Mouse (Mus musculus) ES-CJ7 (cell line): Measurements from ENCODE around the gene Olfr430.
A peak's percentile ranks its signal among the peaks of the same experiment; 100 is the strongest.
"Not testable (repeated sequence)": the region's sequence is repeated elsewhere in the genome, so short reads cannot be mapped to it uniquely, and the experiment has no call there.

ENCODE experiments used
- DNase-seq: peaks from one replicate; pipeline ENCODE4 v3.0.0; 2011; ENCODE audit warnings: low read depth, low spot score

Olfr430 gene

GRCm38 (mm10) chr1:174066305-174066704 is at the start of gene Olfr430:
TSS of gene Olfr430 (plus strand) at chr1:174066605.
- DNase-seq, result no peak

GRCm38 (mm10) chr1:174031698-174032097 is 34.7 kb upstream of the Olfr430 start, which contains the start of gene Ifi205:
TSS of gene Ifi205 (minus strand) at chr1:174031810.
- no peak for DNase-seq

GRCm38 (mm10) chr1:174035841-174036240 is 30.6 kb upstream of the Olfr430 start:
- DNase-seq, result no peak

- no peak for DNase-seq
Measured at GRCm38 (mm10) chr1:174038480-174038879, 27.9 kb upstream of the Olfr430 start.

GRCm38 (mm10) chr1:174040523-174041177 is 25.8 kb upstream of the Olfr430 start, which contains the start of gene Olfr433:
TSS of gene Olfr433 (plus strand) at chr1:174040705.
- DNase-seq, result no peak

- DNase-seq, result not testable (repeated sequence)
Measured at GRCm38 (mm10) chr1:174042091-174042884, 24.1 kb upstream of the Olfr430 start.

DNA sequence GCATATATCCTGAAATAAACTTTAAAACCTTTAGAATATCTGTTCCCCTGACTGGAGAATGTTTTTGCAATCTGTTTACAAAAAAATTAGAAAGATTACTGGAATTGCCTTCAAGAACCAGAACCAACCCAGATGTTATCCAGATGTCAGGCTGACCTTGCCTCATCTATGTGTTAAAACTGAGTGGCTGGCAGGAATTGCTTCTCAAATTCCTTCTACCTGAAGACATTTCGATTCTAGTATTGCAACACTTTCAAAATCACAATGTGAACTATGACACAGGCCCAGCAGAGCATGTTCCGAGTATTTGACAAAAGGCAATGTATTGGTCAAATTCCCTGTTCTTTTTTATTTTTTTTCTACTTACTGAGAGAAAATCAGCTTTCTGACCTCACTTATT is 22.0 kb upstream of the Olfr430 start:
- DNase-seq, result no peak

- DNase-seq, result not testable (repeated sequence)
Measured at GRCm38 (mm10) chr1:174048227-174048626, 18.2 kb upstream of the Olfr430 start.

DNA sequence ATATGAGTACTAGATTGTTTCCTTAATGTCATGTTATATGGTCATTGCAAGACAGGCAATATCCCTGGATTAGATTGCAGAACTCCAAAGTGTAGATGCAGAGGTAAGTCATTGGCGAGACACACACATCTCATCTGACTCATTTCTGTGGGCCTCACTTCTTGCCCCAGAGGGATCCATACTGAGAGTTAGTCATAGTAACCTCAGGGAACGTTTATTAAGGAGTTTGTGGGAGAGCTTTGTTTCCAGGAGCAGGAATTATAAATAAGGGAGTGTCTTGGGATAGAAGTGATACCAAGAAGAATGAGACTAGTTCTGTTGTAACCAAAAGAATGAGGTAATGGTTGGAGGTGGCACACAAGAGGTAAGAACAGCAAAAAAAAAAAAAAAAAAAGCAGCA is 17.5 kb upstream of the Olfr430 start, which contains the start of gene Olfr432:
Gene Olfr432, plus strand, starts transcription at position 313 of the 400 bp plus-strand sequence.
- no peak for DNase-seq

DNA sequence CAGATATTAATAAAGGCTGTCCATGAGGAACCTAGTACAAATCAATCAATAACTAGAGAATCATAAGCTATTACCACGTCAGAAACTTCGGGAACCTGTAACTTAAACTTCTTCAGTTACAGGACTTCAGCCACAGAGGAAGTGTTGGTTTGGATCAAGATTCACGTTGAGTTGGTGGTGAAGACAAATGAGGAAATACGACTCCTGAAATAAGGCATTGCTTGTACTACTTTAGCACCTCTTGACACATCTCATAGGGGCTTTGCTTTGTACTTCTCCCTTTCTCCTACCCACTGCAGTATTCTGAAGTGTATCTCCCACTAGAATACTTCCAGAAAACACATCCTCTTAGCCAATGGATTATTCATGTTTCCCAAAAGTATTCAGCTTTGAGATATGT is 17.0 kb upstream of the Olfr430 start:
- DNase-seq, result not testable (repeated sequence)

DNA sequence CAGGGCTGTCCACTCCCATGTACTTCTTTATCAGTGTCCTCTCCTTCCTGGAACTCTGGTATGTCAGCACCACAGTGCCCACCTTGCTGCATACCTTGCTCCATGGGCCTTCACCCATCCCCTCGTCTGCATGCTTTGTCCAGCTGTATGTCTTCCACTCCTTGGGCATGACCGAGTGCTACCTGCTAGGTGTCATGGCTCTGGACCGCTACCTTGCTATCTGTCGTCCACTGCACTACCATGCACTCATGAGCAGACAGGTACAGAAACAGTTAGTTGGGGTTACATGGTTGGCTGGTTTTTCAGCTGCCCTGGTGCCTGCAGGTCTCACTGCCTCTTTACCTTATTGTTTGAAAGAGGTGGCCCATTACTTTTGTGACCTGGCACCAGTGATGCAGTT is 15.9 kb upstream of the Olfr430 start:
- DNase-seq, result no peak

DNA sequence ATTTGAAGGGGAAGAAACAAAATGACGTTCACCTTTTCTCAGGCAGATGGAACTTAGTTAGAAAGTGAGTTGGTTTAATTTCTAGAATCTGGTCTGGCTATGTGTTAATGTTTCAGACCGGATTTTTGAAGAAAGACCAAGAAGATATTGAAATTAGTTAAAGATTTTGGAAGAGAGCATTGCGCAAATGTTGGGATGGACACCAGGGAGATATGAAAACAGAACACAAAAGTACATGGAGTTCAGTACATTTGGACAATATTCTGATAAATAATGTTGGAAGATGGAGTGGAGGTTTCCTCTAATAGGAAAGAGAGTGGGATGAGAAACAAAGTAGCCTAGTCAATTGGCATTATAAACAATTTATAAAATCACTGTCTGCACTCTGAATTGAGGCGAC is 14.9 kb upstream of the Olfr430 start:
- DNase-seq, result no peak

GRCm38 (mm10) chr1:174051931-174052536 is 14.4 kb upstream of the Olfr430 start:
- no peak for DNase-seq

DNA sequence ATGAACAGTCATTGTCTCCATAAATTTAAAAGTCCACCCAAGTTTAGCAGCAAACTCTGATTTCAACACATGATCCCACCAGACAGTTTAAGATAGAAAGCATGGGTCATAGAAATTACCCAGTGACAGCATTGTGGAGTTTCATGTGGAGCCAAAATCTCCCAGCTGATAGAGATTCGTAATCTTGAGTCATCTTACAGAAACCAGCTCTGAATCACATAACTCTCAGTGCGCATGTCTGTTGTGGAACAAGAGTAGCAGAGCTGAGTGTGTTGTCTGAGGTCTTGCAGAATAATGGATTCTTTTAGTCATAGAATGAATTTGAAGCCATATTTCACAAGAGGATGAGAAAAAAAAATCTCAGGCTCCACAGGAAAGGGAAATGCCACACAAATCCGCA is 13.4 kb upstream of the Olfr430 start:
- no peak for DNase-seq

DNA sequence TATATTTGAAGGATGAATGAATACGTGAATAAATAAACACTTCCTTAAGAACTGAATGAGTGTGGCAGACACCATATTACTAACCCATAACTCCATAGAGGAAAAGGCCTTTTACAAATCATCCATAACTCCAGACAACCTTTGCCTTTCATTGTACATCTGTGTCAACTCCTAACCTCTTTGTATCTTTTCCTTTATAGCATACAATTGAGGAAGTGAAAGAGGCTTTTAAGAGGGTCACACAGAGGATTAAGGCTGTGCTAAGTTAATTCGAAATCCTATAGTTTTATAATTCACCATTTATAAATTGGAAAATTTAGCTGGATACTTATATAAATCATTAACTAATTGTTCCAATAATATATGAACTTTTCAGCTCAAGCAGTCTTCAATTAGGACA is 11.2 kb upstream of the Olfr430 start:
- DNase-seq, result no peak

DNA sequence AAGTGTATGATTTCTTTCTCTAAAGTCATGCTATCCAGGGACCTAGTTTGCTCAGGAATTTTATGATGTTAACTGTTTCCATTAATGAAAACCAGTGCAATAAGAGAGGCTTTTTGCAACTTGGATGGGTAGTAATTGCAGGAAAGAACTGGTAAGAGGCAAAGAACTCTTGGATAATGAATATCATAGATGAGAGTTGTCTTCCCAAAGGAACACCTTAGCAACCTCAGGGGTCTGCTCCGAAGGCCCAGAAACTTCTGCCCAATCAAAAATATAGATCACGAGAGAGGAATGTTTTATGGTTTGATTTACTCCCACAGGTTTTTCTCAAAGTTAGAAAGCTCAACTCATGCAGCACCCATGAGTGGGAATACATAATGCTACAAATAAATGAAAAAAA is 17.6 kb downstream of the Olfr430 start, which contains the start of gene Olfr429:
Gene Olfr429, plus strand, starts transcription at position 301 of the 400 bp plus-strand sequence.
- no peak for DNase-seq

- DNase-seq, result no peak
Measured at GRCm38 (mm10) chr1:174096591-174096990, 30.2 kb downstream of the Olfr430 start, which contains the start of gene Olfr427. TSS of gene Olfr427 (plus strand) at chr1:174096891.

DNA sequence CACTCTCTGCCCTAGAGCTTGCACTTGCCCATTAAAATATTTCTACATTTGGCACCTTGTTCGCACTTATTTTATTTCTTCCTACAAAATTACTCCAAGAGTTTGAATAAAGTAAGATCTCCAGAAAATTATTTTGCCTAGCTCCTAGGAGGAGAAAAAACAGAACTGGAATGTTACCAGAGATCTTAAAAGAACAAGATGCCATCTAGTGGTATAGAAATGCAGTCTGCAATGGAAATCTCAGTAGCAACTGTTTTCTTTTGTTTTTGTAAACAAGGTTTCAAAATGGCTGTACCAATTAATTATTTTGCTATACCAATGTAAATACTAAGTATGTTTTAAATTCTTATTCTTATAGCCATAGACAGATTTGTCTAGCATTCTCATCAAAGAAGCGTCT is 37.3 kb downstream of the Olfr430 start:
- DNase-seq, result peak; percentile 14

- no peak for DNase-seq
Measured at GRCm38 (mm10) chr1:174121062-174121461, 54.7 kb downstream of the Olfr430 start, which contains the start of gene Olfr231. TSS of gene Olfr231 (minus strand) at chr1:174121162.
